Mouse (Mus musculus): ENCODE measurements around the gene Aph1a.
"Not testable (repeated sequence)": the region's sequence is repeated elsewhere in the genome, so short reads cannot be mapped to it uniquely, and the experiment has no call there.

Aph1a gene

DNA sequence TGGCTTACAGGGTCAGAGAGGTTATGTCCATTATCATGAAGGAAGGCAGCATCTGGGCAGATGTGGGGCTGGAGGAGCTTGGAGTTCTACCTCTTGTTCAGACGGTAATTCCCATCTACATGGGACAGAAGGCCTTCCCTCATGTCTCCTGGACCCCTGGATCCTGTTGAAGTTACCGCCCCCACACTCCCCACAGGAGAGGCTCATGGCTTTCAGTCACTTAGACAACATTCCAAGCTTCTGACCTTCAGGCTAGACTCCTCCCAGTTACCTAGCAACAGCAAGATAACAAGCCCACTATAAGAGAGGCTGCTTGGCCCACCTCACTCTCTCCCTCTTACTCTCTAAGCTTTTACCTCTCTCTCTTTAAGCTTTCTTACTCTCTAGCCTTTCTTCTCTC lies 26.8 kb downstream of the Aph1a start:
- not testable (repeated sequence) for DNase-seq (ENCODE audit: low spot score)

DNA sequence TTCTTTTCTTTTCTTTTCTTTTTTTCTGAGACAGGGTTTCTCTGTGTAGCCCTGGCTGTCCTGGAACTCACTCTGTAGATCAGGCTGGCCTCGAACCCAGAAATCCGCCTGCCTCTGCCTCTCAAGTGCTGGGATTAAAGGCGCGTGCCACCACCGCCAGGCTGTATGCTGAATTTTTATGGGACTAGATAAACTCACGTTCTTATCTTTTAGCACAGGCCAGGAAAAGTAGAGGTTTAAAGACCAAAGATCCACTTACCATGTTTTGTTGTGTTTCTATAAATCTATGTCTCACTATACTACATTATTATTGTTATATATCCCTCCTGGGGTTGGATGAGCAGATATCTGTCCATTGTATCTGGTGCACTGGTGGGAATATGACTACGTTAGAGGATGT lies 29.7 kb downstream of the Aph1a start:
- not testable (repeated sequence) for DNase-seq (ENCODE audit: low spot score)

DNA sequence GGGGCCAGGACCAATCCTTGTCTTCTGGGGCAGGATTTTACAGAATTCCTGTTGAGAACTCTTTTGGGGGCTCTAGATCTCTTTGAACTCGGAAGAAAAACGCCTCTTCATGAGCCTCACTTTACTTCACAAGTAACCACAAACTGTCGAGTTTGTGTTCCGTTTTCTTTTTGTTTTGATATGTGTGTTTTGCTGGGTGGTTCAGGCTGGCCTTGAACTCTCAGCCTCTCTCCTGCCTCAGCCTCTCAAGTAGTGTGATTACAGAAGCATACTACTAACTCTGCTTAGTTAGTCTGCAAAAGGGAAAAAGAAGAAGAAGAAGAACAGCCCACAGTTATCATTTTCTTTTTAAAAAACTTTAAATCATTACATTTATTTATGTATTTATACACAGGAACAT lies 30.4 kb downstream of the Aph1a start:
- no peak for DNase-seq (ENCODE audit: low spot score)

DNA sequence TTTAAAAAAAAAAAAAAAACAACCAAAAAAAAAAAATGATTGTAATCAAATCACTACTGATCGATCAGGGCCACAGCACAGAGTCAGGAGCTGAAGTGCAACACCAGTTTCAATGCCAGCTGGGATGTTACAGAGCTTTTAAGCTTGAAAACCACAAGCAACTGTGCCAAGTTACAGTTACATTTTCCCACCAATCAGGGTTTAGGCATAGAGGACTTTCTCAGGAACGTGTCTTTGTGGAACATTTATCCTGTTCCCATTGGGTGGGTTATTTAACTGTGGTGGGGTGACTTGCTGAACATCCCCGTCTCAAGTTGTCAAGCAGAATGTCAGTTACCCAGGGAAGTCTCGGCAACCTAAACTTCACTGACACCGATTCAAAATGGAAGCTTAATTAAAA lies 31.3 kb downstream of the Aph1a start:
- no peak for DNase-seq (ENCODE audit: low spot score)

DNA sequence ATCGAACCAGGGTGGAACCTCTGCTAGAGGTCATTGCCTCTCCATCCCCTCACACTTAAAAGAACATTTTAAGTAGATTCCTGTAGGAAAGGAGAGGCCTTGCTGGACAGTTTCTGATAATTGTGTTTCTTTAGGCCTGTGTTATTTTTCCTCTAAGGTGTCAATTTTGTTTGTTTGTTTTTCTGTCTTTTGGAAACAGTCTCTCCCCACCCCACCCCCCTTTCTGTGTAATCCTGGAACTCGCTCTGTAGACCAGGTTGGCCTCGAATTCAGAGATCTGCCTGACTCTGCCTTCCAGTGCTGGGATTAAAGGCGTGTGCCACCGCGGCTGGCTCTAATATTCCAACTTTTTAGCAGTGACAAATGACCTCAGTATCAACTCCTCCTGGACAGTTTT lies 34.5 kb downstream of the Aph1a start:
- no peak for DNase-seq (ENCODE audit: low spot score)

DNA sequence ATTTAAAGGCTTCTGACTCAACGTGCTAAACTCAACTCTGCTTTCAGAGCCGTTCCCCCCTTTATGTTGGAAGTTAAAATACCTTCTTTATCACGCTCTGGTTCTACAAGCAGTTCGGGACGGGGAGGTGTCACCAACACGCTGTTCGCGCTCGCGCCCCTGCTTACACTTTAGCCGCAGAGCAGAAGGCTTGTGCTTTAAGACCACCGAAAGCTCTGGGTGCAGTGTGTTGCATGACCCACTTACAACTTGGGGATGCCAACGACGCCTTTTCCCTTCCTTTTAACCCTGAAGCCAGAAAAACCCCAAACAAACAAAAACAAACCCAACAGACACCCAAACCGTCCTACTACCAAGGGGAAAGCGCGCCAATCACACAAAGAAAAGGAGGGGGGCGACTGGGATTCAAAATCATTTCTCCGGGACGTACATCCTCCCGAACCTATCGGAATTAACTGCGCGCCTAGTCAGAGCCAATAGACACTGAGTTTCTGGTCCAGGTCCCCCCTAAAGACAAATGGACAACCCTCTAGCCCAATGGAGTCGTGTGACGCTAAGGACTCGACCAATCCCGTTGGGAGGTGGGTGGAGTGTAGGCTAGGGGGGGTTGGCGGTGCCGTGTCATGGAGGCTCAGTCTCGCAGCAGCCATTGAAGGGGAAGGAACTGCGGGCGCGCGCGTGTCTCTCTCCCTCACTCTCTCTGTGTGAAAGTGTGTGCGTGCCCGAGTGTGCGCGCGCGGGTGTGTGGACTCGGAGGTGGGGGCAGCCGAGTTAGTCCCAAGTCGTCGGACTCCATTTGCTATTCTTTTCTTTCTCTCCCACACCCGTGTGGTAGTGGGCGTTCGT lies 35.1 kb downstream of the Aph1a start, which contains the start of gene Anp32e:
Anp32e (plus strand) TSS at position 589 of the 846 bp plus-strand sequence.
- peak; percentile 99 for DNase-seq (ENCODE audit: low spot score)

DNA sequence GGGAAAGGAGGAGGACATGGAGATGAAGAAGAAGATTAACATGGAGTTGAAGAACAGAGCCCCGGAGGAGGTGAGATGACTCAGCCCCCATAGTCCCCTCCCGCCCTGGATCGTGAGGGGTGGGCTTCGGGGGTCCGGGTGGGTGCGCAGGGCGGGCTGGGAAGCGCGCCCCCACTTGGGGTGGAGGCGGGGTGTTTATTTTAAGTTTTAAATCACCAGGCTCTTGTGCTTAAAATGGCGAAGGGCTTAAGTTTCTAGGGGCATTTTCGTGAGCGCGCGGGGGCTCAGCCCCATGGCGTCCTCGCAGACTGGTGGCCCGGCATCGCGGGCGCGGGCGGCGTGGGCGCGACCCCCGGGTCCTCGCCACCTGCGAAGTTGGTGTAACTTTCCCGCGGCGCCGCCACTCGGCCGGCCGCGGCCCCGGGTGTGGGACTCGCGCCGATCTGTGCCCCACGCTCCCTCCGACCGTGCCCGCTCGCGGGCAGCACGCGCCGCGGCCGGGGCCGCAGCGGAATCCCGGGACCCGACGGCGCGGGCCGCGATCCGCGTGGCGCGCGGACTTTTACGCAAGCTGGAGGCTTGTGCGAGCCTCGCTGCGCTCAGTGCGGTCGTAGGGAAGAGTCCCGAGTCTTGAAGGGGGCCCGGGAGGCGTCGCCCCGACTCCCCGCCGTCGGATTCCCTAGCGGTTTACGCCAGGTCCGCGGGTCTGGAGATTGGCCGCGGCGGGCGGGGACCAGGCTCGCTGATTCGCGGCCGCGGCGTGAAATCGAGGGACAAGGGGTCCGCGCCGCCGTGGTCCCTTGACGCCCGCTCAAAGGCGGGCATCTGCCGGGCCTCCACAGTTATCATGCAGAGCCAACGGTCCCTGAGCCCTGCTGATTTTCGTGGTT lies 36.1 kb downstream of the Aph1a start:
- peak; percentile 56 for DNase-seq (ENCODE audit: low spot score)

DNA sequence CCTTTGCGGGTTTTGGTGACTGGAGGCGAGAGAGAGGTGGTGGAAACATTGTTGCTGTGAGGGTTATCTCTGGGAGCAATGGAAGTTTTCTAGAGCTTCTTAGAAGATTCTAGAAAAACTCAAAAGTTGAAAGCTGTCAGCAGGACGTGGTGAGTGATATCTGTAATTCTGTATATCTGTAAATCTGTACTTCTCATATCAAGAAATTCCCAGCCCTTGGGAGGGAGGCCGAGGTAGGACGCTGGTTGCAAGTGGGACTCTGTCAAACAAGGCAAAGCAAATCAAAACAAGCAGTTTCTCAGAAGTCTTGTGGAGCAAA lies 36.7 kb downstream of the Aph1a start:
- DNase-seq (ENCODE audit: low spot score): no peak

DNA sequence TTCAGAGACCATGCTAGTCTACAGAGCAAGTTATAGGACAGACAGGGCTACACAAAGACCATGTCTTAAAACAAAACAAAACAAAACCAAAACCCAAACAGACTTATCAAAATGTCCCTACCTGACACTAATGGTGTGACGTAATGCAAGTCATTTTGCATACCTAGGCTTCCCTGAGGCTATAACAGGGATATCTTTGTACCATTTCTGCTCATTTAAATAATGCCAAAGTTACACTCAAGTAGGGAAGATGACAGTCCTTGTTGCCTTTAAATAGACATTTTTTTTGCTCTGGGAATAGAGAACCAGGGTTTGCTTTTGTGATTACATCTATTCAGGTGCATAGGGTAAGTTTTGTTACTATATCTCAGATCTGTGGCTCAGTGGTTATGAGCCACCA lies 37.7 kb downstream of the Aph1a start:
- DNase-seq (ENCODE audit: low spot score): no peak

DNA sequence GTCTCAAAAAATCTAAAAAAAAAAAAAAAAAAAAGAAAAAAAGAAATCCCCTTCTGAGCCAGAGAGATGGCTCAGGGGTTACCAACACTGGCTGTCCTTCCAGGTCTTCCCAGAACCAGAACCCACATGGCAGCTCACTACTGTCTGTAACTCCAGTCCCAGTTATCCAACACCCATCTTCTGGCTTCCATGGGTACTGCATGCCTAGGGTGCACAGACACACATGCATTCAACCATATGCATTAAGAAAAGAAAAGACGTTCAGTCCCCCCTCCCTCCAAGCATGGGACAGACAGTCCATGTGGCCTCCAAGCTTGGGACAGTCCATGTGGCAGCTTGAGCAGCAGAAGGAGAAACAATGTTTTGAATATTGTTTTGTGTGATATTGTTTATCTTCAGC lies 38.4 kb downstream of the Aph1a start:
- DNase-seq (ENCODE audit: low spot score): no peak

DNA sequence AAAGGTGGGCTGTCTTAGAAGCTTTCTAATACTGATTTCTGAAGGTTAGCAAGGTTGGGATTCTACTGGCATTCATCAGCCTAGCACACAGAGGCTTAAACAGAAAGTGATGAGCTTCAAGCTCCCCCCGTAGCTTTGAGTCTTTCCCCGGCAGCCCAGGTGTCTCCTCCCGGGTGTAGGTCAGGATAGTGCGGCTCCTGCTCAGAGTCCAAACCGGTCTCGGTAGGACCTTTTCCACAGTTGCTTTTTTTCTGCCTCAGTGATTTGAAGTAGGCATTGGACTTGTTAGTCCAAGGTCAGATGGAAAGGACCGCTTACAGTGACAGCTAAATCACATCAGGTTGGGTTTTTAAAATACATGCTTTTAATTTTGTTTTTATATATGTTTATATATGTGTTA lies 38.8 kb downstream of the Aph1a start:
- DNase-seq (ENCODE audit: low spot score): no peak

DNA sequence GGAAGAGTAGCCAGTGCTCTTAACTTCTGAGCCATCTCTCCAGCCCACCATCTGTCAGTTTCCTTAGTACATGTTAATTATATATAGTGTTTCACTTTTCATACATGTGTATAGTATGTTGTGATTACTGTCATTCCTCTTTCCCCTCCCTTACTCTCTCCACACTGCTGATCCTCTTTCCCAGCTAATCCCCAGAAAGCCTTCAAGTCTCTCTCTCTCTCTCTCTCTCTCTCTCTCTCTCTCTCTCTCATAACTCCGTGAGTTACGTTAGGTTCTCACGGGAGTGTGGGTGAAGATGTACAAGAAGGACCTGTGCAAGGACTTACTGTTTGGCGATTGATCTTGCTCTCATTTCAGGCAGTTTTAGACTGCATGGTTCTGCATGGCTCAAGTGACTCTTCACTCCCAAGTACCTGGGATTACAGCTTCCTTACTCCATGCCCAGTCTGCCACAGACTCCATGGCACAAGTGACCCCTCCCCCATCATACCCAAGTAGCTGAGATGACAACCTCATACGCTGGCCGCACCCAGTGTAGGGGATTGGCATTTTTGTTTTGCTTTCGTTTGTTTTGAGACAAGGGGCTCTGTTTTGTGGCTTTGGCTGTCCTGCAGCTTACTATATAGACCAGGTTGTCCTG lies 39.5 kb downstream of the Aph1a start:
- DNase-seq (ENCODE audit: low spot score): no peak

DNA sequence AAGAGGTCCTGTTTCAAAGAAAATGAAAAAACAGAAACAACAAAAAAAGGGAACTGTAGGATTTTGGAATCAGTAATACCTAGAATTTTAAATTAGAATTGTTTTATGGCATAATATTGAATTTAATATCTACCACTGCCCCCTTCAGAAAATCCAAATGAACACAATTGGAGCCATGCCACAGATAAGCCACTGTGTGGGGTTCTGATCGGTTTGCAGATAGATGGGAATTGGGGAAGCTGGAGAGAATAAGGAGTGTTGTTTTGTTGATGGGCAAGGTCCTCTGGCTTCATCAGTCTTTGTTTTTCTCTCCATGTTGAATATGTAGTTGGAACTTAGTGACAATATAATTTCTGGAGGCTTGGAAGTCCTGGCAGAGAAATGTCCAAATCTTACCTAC lies 40.7 kb downstream of the Aph1a start:
- DNase-seq (ENCODE audit: low spot score): no peak

DNA sequence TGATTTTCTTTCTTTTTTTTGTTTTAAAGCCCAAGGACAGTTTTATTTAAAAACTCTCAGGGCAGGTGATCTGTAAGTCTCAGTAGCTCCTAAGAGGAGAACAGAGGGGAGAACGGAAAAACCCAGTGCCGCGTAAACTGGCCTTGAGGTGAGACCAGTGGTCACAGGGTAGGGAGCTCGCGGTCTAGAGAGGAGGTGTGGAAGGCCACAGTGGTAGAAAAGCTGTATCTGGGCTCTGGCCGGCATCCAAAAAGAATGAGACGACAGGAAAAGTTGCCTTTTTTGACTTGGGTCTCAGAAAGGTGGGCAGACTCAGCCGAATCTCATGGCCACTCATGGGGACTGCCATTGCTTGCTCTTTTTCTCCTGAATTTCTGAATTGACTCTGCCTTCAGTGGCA lies 44.4 kb downstream of the Aph1a start:
- no peak for DNase-seq (ENCODE audit: low spot score)

DNA sequence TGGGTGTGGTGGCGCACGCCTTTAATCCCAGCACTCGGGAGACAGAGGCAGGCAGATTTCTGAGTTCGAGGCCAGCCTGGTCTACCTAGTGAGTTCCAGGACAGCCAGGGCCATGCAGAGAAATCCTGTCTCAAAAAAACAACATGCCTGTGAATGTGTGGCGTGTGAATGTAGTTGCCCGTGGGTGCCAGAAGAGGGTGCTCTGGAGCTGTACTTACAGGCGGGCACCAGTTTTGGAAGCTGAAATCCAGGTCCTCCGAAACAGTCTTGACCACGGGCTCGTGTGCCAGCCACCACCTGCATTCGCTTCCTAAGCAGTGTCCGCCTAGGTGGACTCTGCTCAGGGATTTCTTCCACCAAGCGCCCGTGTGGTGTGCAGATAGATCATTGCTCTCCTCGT lies 45.1 kb downstream of the Aph1a start:
- no peak for DNase-seq (ENCODE audit: low spot score)

DNA sequence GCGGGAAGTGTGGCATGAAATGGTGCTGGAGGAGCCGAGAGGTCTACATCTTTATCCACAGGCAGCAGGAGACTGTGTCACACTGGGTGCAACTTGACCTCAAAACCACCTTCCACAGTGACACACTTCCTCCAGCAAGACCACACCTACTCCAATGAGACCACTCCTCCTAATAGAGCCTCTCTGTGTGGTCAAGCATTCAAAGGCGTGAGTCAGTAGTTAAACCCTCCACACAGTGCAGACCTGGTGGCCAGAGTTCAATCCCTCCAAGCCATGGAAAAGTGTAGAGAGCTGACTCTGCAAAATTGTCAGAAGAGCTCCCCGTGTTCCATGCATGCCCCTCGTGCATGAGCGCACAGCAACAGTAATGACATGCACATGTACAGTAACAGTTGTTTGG lies 49.0 kb downstream of the Aph1a start:
- DNase-seq (ENCODE audit: low spot score): no peak

DNA sequence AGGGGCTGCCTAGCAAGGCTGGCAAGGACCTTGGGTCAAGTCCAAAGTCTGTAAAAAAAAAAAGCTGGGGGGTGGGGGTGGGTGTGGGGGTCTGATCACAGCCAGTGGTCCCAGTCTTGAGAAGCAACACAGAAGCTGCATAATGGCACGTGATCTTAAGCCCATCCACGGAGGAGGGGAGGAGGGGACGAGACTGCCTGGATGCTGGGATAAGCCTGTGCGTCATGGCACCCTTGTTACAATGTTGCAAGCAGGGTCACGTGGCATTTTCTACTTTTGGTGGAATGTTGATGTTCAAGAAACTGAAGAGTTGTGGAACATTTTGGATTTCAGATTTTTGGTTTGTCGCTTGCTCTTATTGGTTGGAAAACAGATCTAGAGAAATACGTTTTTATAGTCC lies 49.5 kb downstream of the Aph1a start:
- DNase-seq (ENCODE audit: low spot score): no peak

DNA sequence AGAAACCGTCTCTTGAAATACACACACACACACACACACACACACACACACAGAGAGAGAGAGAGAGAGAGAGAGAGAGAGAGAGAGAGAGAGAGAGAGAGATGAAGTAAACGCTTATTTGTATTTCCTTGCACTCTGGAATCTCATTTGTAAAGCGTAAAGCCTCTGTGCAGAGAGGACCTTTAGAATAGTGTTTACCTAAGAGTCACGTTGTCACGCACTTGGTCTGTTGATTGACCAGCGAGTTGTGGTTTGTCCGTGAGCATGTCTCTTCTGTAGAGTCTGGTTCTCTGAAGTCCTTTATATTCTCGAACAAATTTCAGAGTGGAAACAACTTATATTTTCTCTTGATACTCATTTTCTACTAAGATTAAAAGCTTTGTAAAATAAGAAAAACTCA lies 51.0 kb downstream of the Aph1a start:
- no peak for DNase-seq (ENCODE audit: low spot score)

DNA sequence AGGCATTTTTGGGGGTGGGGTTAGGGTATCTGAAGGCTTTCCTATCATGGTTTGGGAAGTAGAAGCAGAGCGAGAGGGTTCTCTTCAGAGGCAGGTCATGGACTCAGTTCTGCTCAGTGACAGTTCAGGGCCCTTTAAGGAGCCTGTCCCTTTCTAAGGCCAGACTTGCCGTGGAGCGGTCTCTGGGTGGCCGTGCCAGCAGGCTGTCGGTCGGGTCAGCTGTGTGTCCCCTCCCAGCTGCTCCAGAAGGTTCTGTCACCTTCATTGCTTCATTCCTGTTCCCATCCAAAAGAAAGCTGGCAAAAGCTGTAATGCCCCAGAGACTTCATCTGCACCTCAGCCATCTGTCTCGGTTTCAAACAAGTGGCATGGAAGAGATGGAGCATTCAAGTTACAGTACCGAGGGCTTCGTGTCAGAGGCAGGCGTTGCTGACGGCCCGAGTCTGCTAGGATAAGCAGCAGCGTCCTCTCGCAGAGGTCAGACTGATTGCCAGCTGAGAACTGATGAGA lies 52.0 kb downstream of the Aph1a start:
- DNase-seq (ENCODE audit: low spot score): no peak

All from c-Kit-positive CD71-positive TER-119-positive erythroid progenitor cells, embryonic 14.5 days (primary cell).